Mouse (Mus musculus): ENCODE measurements around the gene Pced1a.
"Not testable (repeated sequence)": the region's sequence is repeated elsewhere in the genome, so short reads cannot be mapped to it uniquely, and the experiment has no call there.

The Pced1a gene

GRCm38 (mm10) chr2:130390993-130391625 is 33.4 kb downstream of the Pced1a start:
- DNase-seq (ENCODE audit: low spot score in 2 of 2): no peak

- no peak for DNase-seq (ENCODE audit: low spot score in 2 of 2)
Observed at GRCm38 (mm10) chr2:130388796-130389195, 35.7 kb downstream of the Pced1a start.

GRCm38 (mm10) chr2:130386212-130386611 is 38.3 kb downstream of the Pced1a start:
- no peak for DNase-seq (ENCODE audit: low spot score in 2 of 2)

DNA sequence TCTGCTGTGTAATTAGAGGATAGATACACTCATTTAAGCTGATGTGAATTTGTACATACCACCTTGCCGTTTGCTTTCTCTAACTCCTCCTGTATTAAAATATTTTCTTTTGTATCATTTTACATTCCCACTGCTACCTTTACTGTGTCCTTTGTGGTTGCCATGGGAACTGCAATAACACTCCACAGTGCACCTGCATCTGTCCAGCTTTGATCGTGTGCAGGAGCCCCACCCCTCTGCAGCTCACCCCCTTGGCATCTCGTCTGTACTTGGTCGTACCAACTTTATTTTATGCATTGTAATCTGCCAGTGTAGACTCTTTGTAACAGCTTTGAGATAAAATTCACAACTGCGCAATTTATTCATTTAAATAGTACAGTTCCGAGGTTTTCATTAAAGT is 40.6 kb downstream of the Pced1a start:
- DNase-seq (ENCODE audit: low spot score in 2 of 2): no peak

GRCm38 (mm10) chr2:130383205-130383604 is 41.3 kb downstream of the Pced1a start:
- no peak for DNase-seq (ENCODE audit: low spot score in 2 of 2)

GRCm38 (mm10) chr2:130374951-130375350 is 49.5 kb downstream of the Pced1a start:
- DNase-seq (ENCODE audit: low spot score in 2 of 2): no peak

- DNase-seq (ENCODE audit: low spot score in 2 of 2): not testable (repeated sequence)
Observed at GRCm38 (mm10) chr2:130373026-130373425, 51.5 kb downstream of the Pced1a start.

- no peak for DNase-seq (ENCODE audit: low spot score in 2 of 2)
Observed at GRCm38 (mm10) chr2:130367386-130367785, 57.1 kb downstream of the Pced1a start.

All from spleen, postnatal 36 days (tissue).